Mouse (Mus musculus): ENCODE data around the gene Impg2. TPM values are rescaled to one million over a fixed set of nuclear protein-coding genes. Genes with fewer than 3 reads are reported as not detected.

The Impg2 gene
- 3.9 TPM for polyA plus RNA-seq (2014; fragmentation: Illumina TruSeq; extraction: RNeasy Lipid Tissue Mini Kit (QIAGEN cat#74804); ENCODE audit: low read depth, low replicate concordance)

DNA sequence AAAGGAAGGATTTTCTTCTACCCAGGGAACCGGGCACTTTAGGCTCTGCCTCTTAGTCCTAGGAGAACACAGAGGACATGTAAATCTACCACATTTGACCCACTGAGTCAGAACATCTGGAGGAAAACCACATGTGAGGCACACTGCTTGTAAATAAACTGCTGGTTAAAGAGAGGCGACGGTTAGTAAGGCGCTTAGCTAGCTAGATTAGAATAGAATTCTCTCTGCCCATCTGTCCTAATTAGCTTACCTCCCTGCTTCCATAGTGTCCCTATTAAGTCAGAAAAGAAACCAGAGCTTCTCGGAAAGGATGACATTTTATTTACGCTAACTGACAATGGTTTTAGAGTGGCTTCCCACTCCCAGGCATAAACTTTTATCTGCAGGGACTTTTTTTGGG lies at the start of gene Impg2:
Gene Impg2, plus strand, starts transcription at position 263 of the 400 bp plus-strand sequence.

Other genes with a start within 250 kb of the Impg2 start
- 197 TPM for gene Rpl24, start 238.0 kb upstream of the Impg2 start, polyA plus RNA-seq (2014; fragmentation: Illumina TruSeq; extraction: RNeasy Lipid Tissue Mini Kit (QIAGEN cat#74804); ENCODE audit: low read depth, low replicate concordance)
- 13.7 TPM for gene Zbtb11, start 230.4 kb upstream of the Impg2 start, polyA plus RNA-seq (2014; fragmentation: Illumina TruSeq; extraction: RNeasy Lipid Tissue Mini Kit (QIAGEN cat#74804); ENCODE audit: low read depth, low replicate concordance)
- 167 TPM for gene Pcnp, start 174.6 kb upstream of the Impg2 start, polyA plus RNA-seq (2014; fragmentation: Illumina TruSeq; extraction: RNeasy Lipid Tissue Mini Kit (QIAGEN cat#74804); ENCODE audit: low read depth, low replicate concordance)
- 30.6 TPM for gene Trmt10c, start 166.5 kb upstream of the Impg2 start, polyA plus RNA-seq (2014; fragmentation: Illumina TruSeq; extraction: RNeasy Lipid Tissue Mini Kit (QIAGEN cat#74804); ENCODE audit: low read depth, low replicate concordance)
- gene Senp7, start 156.0 kb upstream of the Impg2 start, polyA plus RNA-seq (2014; fragmentation: Illumina TruSeq; extraction: RNeasy Lipid Tissue Mini Kit (QIAGEN cat#74804); ENCODE audit: low read depth, low replicate concordance), result 10.0 TPM

Measured in liver, adult 10 weeks (tissue).